Mouse (Mus musculus) c-Kit-positive CD71-positive TER-119-negative erythroid progenitor cells, embryonic 14.5 days (primary cell): Measurements from ENCODE around the gene Myh9.

Source experiments
- DNase-seq: peaks from one replicate; pipeline ENCODE4 v3.0.0-alpha.2; 2013; ENCODE audit warnings: low read depth

The Myh9 gene

GRCm38 (mm10) chr15:77843046-77843445 lies 1.1 kb upstream of the Myh9 start:
- no peak for DNase-seq

- no peak for DNase-seq
Measured at GRCm38 (mm10) chr15:77841361-77842046, 471 bp downstream of the Myh9 start.

- no peak for DNase-seq
Measured at GRCm38 (mm10) chr15:77840450-77841360, 1.3 kb downstream of the Myh9 start.

GRCm38 (mm10) chr15:77839529-77840286 lies 2.3 kb downstream of the Myh9 start:
- DNase-seq, result no peak

GRCm38 (mm10) chr15:77838530-77839387 lies 3.2 kb downstream of the Myh9 start:
- no peak for DNase-seq

GRCm38 (mm10) chr15:77837444-77838117 lies 4.4 kb downstream of the Myh9 start:
- DNase-seq, result no peak

- no peak for DNase-seq
Measured at GRCm38 (mm10) chr15:77836692-77837443, 5.1 kb downstream of the Myh9 start.

GRCm38 (mm10) chr15:77835930-77836653 lies 5.9 kb downstream of the Myh9 start:
- DNase-seq, result no peak

GRCm38 (mm10) chr15:77834336-77835268 lies 7.4 kb downstream of the Myh9 start:
- no peak for DNase-seq

GRCm38 (mm10) chr15:77833731-77834130 lies 8.2 kb downstream of the Myh9 start:
- no peak for DNase-seq

GRCm38 (mm10) chr15:77833083-77833482 lies 8.9 kb downstream of the Myh9 start:
- no peak for DNase-seq

- no peak for DNase-seq
Measured at GRCm38 (mm10) chr15:77832458-77832904, 9.5 kb downstream of the Myh9 start.

GRCm38 (mm10) chr15:77831754-77832457 lies 10.1 kb downstream of the Myh9 start:
- DNase-seq, result no peak

GRCm38 (mm10) chr15:77831138-77831579 lies 10.8 kb downstream of the Myh9 start:
- DNase-seq, result no peak

- DNase-seq, result no peak
Measured at GRCm38 (mm10) chr15:77830481-77831137, 11.4 kb downstream of the Myh9 start.

- no peak for DNase-seq
Measured at GRCm38 (mm10) chr15:77829542-77829941, 12.4 kb downstream of the Myh9 start.

GRCm38 (mm10) chr15:77828910-77829309 lies 13.1 kb downstream of the Myh9 start:
- DNase-seq, result no peak
